Mouse (Mus musculus) spleen, postnatal 14 days (tissue): Measurements from ENCODE around the gene Slc7a11.

Experiments
- DNase-seq, 2 experiments: peaks; one replicate each; pipeline ENCODE4 v3.0.0; 2021 to 2022; ENCODE audit warnings: low spot score in 2 of 2

Gene Slc7a11

GRCm38 (mm10) chr3:50306334-50306733 is 137.1 kb downstream of the Slc7a11 start:
- DNase-seq = no peak

GRCm38 (mm10) chr3:50304137-50304536 is 139.3 kb downstream of the Slc7a11 start:
- DNase-seq = no peak

GRCm38 (mm10) chr3:50302648-50303047 is 140.8 kb downstream of the Slc7a11 start:
- no peak for DNase-seq

- DNase-seq = no peak
Measured at GRCm38 (mm10) chr3:50300952-50301303, 142.5 kb downstream of the Slc7a11 start.

GRCm38 (mm10) chr3:50300002-50300951 is 143.1 kb downstream of the Slc7a11 start:
- no peak for DNase-seq

- DNase-seq = no peak
Measured at GRCm38 (mm10) chr3:50298366-50298991, 144.9 kb downstream of the Slc7a11 start.

GRCm38 (mm10) chr3:50296956-50297355 is 146.5 kb downstream of the Slc7a11 start:
- no peak for DNase-seq

- DNase-seq = no peak
Measured at GRCm38 (mm10) chr3:50275023-50275422, 168.4 kb downstream of the Slc7a11 start.

GRCm38 (mm10) chr3:50272222-50272621 is 171.2 kb downstream of the Slc7a11 start:
- DNase-seq = no peak

- DNase-seq = no peak
Measured at GRCm38 (mm10) chr3:50269680-50270079, 173.7 kb downstream of the Slc7a11 start.

- no peak for DNase-seq
Measured at GRCm38 (mm10) chr3:50262547-50263087, 180.8 kb downstream of the Slc7a11 start.

GRCm38 (mm10) chr3:50262066-50262465 is 181.3 kb downstream of the Slc7a11 start:
- DNase-seq = no peak

- no peak for DNase-seq
Measured at GRCm38 (mm10) chr3:50260667-50261066, 182.7 kb downstream of the Slc7a11 start.

- no peak for DNase-seq
Measured at GRCm38 (mm10) chr3:50258852-50259251, 184.6 kb downstream of the Slc7a11 start.

- DNase-seq = no peak
Measured at GRCm38 (mm10) chr3:50249598-50250300, 193.7 kb downstream of the Slc7a11 start.

- DNase-seq = no peak
Measured at GRCm38 (mm10) chr3:50235990-50236389, 207.4 kb downstream of the Slc7a11 start.

GRCm38 (mm10) chr3:50233144-50233543 is 210.3 kb downstream of the Slc7a11 start:
- no peak for DNase-seq

- DNase-seq = no peak
Measured at GRCm38 (mm10) chr3:50224390-50225114, 218.9 kb downstream of the Slc7a11 start.

- no peak for DNase-seq
Measured at GRCm38 (mm10) chr3:50220454-50220853, 223.0 kb downstream of the Slc7a11 start.

- no peak for DNase-seq
Measured at GRCm38 (mm10) chr3:50186369-50186768, 257.0 kb downstream of the Slc7a11 start.

- DNase-seq = no peak
Measured at GRCm38 (mm10) chr3:50185879-50186278, 257.5 kb downstream of the Slc7a11 start.
